Mouse (Mus musculus): ENCODE measurements around the gene Ccdc163. TPM values are rescaled to one million over a fixed set of nuclear protein-coding genes. Genes with fewer than 3 reads are reported as not detected.
A peak's percentile ranks its signal among the peaks of the same experiment; 100 is the strongest.
"Not testable (repeated sequence)": the region's sequence is repeated elsewhere in the genome, so short reads cannot be mapped to it uniquely, and the experiment has no call there.

Gene Ccdc163
- 1 to 10 TPM; 3.2 to 3.3 TPM for total RNA-seq (2021)

DNA sequence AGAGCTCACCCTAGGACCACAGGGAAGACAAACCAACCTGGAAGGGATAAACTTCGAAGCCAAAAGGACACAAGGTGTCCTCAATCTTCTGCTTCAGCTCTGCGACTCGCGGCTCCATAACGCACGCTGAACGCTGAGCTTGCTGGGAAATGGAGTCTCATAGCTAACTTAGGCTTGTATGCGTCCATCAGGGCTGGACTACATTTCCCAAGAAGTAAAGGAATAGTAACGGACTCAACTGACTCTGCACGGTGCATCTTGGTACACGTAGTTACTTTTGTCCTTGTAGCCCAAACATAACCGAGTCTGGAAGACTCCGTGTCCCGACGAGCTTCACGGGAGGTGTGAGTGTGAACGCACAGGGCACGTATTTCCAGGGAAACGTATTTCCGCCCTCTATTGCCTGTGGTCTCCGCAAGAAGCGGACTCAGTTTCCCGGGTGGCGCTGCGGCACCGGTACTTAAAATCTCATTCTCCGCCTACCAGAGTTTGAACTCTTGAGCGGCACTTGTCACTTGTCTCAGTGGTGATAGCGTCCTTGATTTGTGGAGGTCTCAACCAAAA lies at the start of gene Ccdc163, which contains the start of gene Mmachc:
Gene Ccdc163 (plus strand): TSS at position 309 of the 564 bp plus-strand sequence.
Gene Mmachc (minus strand): TSS at position 206 of the 564 bp plus-strand sequence.
- intact Hi-C loops (cut with DNase I), result no loop called here
- peak; percentile 93 to 96 for DNase-seq (ENCODE audit: extremely low spot score in 1 of 2, low spot score in 2 of 2)

DNA sequence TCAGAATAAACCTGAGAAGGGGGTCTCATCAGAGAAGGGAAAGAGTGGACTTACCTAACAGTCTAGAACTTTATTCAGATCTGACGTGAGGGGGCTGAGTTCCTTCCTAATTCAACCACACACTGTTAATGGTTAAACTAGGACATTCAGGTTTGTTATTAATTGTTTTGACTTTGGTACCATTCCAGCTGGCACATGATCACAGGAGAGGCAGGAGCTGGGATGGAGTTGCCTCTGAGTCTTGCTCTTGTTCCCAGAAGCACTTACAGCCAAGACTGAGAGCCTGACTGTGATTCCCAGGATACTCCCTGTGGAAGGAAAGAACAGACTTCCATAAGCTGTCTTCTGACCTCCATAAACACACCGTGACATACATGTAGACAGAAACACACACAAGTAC lies 48.8 kb upstream of the Ccdc163 start:
- intact Hi-C loops (cut with DNase I), result no loop called here
- peak in 1 of 2 experiments; percentile 73 for DNase-seq (ENCODE audit: extremely low spot score in 1 of 2, low spot score in 2 of 2)

DNA sequence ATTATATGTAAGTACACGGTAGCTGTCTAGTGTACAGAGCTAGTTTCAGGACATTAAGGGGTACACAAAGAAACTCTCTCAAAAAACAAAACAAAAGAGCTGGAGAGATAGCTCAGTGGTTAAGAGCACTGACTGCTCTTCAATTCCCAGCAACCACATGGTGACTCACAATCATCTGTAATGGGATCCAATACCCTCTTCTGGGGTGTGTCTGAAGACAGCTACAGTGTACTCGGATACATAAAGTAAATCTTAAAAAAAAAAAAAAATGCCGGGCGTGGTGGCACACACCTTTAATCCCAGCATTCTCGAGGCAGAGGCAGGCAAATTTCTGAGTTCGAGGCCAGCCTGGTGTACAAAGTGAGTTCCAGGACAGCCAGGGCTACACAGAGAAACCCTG lies 48.4 kb upstream of the Ccdc163 start:
- DNase-seq (ENCODE audit: extremely low spot score in 1 of 2, low spot score in 2 of 2); intact Hi-C loops (cut with DNase I): not testable (repeated sequence)

DNA sequence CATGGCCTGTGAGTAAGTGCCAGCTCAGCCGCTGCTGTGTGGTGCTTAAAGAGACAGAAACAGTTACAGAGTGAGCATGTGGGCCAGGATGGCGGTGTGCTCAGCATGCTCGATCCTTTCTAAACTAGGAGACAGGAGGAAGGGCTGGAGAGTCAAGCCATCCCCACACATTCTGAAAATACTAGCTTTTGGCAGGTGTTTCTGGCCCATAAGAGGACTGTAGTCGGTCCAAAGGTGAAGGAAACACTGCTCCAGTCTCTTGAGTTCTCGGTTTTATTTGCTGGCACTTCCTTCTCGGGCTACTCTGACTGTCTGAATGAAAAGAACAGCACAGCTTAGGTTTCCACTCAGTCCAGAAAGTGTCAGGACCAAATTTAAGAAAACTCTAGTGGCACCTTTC lies 47.5 kb upstream of the Ccdc163 start:
- DNase-seq (ENCODE audit: extremely low spot score in 1 of 2, low spot score in 2 of 2), result no peak
- intact Hi-C loops (cut with DNase I), result no loop called here

DNA sequence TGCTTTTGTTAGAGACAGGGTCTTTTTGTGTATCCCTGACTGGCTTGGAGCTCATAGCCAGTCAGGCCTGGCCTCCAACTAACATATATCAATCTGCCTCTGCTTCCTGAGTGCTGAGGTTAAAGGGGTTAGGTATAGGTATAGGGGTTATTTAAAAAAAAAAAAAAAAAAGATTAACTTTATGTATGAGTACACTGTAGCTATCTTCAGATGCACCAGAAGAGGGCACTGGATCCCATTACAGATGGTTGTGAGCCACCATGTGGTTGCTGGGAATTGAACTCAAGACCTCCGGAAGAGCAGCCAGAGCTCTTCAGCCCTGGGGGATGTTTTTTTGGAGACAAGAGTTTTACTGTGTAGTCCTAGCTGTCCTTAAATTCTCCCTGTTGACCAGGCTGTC lies 46.3 kb upstream of the Ccdc163 start:
- no peak for DNase-seq (ENCODE audit: extremely low spot score in 1 of 2, low spot score in 2 of 2)
- intact Hi-C loops (cut with DNase I), result no loop called here

DNA sequence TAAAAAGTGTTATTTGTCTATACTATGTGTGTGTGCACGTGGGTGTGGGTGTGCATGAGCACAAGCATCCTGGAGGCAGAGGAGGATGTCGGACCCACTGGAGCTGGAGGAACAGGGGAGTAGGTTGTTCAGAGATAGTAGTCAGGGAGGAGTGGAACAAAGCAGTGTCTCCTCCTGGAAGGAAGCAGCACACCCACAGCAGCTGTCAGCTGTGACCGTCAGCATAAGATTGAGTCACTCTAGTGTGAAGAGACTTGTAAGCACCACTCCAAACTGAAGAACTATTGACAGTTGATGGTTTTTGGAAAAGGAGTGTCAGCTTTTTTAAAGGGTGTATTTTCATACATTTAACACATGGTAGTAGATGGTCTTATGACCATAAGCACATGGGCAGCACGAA lies 41.7 kb upstream of the Ccdc163 start:
- intact Hi-C loops (cut with DNase I), result no loop called here

DNA sequence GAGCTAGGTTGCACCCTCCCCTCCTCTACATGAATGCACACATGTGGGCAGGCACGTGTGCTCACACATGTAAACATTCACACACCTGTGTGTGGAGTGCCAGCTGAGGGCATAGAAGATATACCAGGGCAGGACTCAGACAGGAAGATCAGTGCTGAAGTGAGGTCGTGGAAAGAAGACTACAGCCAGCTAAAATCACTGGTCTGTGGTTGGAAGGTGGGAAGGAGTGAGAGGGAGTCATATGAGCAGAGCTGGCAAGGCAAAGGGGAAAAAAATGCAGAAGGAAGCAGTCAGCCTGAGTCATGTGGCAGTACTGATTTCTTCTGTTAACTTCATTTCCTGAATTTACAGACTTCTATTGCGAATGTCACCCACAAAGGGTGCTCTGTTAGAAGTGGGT lies 40.2 kb upstream of the Ccdc163 start:
- intact Hi-C loops (cut with DNase I), result no loop called here
- DNase-seq (ENCODE audit: extremely low spot score in 1 of 2, low spot score in 2 of 2), result no peak

More for the DNA sequence above, 41.7 kb upstream of the Ccdc163 start:
- DNase-seq (ENCODE audit: extremely low spot score in 1 of 2, low spot score in 2 of 2), result no peak

DNA sequence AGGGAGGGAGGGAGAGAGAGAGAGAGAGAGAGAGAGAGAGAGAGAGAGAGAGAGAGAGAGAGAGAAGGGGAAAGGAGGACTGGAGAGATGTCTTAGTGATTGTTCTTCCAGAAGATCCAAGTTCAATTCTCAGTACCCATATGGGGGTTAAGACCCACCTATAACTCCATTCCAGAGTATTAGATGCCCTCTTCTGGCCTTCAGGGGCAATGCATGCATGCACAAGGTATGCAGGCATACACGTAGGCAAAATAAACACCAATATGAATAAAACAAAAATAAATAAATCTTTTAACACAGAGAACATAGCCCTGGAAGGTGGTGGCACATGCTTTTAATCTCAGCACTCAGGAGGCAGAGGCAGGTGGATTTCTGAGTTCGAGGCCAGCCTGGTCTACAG lies 39.0 kb upstream of the Ccdc163 start:
- intact Hi-C loops (cut with DNase I), result no loop called here
- no peak for DNase-seq (ENCODE audit: extremely low spot score in 1 of 2, low spot score in 2 of 2)

DNA sequence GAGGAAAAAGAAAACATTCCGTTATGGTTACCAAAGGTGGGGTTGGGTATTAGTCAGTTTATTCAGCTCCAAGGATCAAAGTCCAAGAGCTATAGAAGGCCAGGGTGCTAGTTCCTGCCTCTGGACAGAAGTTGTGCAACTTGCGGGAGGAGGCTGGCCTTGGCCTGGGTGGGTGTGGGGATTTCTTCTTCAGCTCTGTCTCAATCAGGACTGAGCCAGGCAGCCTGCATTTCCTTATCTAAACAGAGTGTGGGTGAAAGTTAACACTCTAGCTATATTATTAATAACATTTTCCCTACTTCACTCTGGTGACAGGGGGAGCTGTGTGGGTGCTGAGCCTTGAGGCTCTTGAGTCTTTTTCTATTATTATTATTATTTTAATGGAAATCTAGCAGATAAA lies 35.5 kb upstream of the Ccdc163 start:
- DNase-seq (ENCODE audit: extremely low spot score in 1 of 2, low spot score in 2 of 2), result peak in 1 of 2 experiments; percentile 42
- intact Hi-C loops (cut with DNase I), result no loop called here

DNA sequence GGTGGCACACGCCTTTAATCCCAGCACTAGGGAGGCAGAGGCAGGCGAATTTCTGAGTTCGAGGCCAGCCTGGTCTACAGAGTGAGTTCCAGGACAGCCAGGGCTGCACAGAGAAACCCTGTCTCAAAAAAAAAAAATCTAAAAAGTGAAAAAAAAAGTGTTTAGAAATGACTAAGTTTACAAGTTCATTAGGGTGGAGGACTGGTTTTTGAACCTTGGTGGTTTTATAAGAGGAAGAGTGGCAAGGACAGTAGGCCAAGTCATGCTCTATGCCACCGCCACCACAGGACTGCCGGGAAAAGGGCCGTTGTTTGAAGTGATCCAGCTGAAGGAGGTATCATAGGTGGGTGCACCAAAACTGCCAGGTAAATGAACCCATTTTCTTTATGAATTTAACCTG lies 33.5 kb upstream of the Ccdc163 start:
- DNase-seq (ENCODE audit: extremely low spot score in 1 of 2, low spot score in 2 of 2); intact Hi-C loops (cut with DNase I): not testable (repeated sequence)

DNA sequence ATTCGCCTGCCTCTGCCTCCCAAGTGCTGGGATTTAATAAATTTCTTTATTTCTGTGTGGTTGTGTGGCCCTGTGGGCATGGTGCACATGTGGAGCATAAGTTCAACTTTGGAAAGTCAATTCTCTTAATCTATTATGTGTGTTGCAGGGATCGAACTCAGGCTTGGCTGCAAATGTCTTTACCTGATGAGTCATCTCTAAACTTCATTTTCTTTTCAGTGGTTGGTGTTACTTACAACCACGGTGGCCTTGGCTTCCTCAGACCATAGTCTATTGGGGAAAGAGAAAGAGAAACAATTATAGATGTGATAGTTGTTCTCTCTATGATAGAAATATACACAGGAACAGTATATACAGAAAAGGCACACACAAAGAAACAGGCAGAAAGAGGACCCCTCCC lies 32.3 kb upstream of the Ccdc163 start:
- intact Hi-C loops (cut with DNase I), result no loop called here
- DNase-seq (ENCODE audit: extremely low spot score in 1 of 2, low spot score in 2 of 2), result no peak

DNA sequence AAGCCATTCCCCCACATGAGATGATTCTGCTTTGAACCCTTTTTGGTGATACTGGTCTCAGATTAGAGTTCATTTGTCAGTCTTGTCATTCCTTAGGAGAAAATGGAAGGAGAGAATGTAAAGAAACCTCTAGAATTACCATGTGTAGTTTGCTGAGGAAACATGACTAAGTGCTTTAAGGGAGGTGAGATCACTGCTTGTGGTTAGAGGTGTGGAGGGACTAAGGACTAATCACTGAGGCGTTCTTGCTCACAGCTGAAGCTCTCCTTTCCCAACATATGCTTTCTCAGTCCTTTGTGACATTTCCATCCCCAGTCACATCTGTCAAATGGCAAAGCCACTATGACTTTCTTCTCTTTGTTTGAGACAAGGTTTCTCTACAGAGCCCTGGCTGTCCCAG lies 30.5 kb upstream of the Ccdc163 start:
- no peak for DNase-seq (ENCODE audit: extremely low spot score in 1 of 2, low spot score in 2 of 2)
- intact Hi-C loops (cut with DNase I), result no loop called here

DNA sequence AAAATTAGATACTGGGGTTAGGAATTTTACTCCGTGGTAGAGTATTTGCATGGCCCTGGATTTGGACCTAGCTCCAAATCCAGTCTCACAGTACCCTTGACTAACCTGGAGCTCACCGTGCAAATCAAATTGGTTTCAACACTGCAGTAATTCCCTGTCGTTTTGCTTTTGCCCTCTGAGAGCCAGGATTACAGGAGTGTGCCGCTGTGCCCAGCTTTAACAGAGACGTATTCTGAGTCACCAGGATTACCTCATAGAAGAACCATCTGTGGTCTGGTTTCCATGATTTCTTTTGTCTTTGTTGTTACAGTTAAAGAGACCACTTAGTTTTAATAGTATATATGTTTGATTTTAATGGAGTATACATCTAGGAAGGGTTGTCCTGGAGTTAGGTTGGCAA lies 29.2 kb upstream of the Ccdc163 start:
- DNase-seq (ENCODE audit: extremely low spot score in 1 of 2, low spot score in 2 of 2), result no peak
- intact Hi-C loops (cut with DNase I), result no loop called here

DNA sequence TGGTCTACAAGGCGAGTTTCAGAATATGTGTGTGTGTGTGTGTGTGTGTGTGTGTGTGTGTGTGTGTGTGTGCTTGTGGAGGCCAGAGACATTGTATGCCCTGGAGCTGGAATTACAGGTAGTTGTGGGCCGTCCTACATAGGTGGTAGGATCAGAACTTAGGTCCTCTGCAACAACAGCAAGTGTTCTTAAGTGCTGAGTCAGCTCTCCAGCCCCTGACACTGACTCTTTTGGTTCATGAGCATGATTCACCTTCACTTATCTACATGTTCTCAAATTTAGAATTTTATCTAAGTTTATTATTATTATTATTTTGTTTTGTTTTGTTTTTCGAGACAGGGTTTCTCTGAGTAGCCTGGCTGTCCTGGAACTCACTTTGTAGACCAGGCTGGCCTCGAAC lies 27.8 kb upstream of the Ccdc163 start:
- intact Hi-C loops (cut with DNase I); DNase-seq (ENCODE audit: extremely low spot score in 1 of 2, low spot score in 2 of 2): not testable (repeated sequence)

DNA sequence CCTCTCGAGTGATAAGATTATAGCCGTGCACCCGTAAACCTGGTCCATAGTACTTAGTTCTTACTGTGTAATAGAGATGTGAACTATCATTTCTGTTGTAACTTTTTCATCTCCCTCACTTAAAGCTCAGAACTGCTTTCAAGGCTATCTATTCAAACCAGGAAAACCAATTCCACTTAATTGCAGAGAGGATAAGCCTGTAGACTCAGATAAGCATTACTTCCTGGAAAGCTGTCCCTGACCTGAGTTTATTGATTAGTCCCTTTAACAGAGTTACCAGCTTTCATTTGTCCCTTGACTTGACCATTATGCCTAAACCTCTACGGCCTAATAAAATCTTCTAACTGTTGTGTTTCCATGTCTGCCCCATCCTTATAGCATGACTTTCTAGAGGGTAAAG lies 24.4 kb upstream of the Ccdc163 start:
- intact Hi-C loops (cut with DNase I), result no loop called here

DNA sequence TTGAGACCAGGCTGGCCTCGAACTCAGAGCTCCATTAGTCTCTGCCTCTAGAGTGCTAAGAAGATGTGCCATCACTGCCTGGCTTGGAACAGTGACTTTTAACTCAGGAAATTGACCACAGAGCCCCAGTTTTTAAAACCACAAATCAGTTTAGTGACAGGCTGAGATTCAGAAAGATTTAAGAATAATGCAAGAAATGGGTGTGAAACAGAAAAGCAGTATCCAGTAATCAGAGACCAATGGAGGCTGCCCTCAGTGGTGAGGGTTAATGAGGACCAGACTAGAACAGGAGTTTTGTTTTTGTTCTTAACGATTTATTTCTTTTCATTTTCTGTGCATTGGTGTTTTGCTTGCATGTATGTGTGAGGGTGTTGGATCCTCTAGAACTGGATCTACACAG lies 23.6 kb upstream of the Ccdc163 start:
- intact Hi-C loops (cut with DNase I), result loop anchor here (5.0 kb wide), 1 partner anchor 32 kb away; the partner anchor contains the start of gene Akr1a1
- DNase-seq (ENCODE audit: extremely low spot score in 1 of 2, low spot score in 2 of 2), result no peak

More for the DNA sequence above, 24.4 kb upstream of the Ccdc163 start:
- no peak for DNase-seq (ENCODE audit: extremely low spot score in 1 of 2, low spot score in 2 of 2)

DNA sequence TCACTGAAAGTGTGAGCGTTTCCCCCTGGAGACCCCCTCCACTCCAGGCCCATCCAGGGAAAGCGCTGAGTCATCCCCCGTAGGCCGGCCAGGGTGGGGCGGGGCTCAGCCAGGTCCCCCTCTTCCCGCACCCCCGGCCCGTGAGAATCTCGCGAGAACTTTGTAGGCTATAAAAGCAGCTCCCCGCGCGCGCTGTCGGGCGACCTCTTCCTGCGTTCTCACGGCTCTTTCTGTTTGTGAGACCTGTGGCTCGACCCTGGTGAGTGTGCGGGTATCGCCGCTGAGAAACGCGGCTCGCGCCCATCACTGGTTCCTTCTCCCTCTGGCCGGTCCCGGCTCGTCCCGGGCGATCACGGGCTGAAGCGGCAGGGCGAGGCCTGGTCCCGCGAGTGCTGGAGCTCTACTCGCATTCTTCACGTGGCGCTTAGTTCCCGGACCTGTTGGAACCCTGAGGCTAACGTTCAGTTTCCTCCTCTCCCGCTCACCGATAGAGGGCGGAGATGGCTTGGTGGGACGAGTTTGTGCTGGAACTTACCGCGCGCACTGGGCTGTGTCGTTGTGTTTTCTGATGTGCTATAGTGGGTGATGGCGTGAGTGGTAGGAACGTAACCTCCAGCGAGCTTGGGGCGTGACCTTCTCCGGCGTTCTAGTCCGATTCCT lies 22.8 kb upstream of the Ccdc163 start, which contains the start of gene Prdx1:
Gene Prdx1 (plus strand): TSS at position 143 of the 660 bp plus-strand sequence.
- intact Hi-C loops (cut with DNase I), result loop anchor here (5.0 kb wide), 1 partner anchor 33 kb away; the partner anchor contains the start of gene Akr1a1
- peak; percentile 88 to 98 for DNase-seq (ENCODE audit: extremely low spot score in 1 of 2, low spot score in 2 of 2)

DNA sequence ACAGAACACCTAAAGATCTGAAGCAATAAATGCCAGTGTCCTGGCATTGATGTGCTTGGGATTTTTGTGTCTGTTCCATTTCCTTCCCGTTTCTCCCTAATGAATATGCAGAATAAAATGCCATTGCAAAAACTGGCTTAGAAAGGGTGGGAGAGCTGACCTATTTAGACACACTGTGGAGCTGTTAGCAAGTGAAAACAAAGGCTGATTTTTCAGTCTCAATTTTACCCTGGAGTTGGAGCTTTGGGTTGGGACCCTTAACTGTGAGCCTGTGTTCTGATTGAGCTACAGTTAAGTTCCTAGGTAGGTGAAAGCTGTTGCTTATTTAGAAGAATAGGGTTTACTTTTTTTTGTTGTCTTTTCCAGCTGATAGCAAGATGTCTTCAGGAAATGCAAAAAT lies 21.3 kb upstream of the Ccdc163 start:
- intact Hi-C loops (cut with DNase I), result loop anchor here (5.0 kb wide), 1 partner anchor 35 kb away; the partner anchor contains the start of gene Akr1a1
- no peak for DNase-seq (ENCODE audit: extremely low spot score in 1 of 2, low spot score in 2 of 2)

DNA sequence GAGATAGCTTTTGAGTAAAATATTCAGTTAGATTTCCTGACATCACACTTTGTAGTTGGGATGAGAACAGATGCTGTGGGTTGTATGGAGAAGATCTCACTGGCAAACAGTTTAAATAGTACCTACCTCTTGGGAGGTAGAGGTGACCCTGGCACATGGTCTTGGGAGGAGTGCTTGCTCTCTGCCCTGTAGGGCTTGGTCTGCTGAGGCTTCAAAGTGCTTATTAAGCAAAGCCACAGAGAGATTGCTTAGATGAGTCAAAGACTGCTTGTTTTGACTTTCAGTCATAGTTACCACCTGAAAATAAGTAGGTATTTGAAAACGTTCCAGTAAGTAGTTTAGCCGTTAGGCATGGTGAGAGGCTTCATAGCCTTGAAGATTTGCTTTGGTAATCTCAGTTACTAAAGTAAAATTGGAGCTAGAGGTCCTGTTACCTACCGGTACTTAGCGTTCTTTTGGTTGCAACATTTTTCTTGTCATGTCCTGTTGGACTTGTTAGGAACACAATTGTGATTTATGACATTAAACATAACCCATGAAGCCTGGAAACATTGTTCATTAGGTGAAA lies 18.9 kb upstream of the Ccdc163 start:
- intact Hi-C loops (cut with DNase I), result loop anchor here (5.0 kb wide), 1 partner anchor 37 kb away; the partner anchor contains the start of gene Akr1a1
- DNase-seq (ENCODE audit: extremely low spot score in 1 of 2, low spot score in 2 of 2), result no peak

DNA sequence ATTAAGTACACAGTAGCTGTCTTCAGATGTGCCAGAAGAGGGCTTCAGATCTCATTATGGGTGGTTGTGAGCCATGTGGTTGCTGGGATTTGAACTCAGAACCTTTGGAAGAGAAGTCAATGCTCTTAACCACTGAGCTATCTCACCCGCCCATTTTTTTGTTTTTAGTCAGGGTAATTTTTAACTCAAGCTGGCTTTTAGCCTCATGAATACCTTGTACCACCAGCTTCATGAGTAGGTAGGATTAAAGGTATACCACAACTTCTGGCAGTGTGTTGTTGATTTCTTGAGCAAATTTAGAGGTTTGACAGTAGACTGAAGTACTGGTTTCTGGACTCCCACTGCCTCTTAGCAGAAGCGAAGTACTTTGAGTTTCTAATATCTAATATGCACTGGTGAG lies 16.2 kb upstream of the Ccdc163 start:
- intact Hi-C loops (cut with DNase I), result no loop called here
- DNase-seq (ENCODE audit: extremely low spot score in 1 of 2, low spot score in 2 of 2), result no peak
